Mouse (Mus musculus): ENCODE data around the gene Ap1s3.
"Not testable (repeated sequence)": the region's sequence is repeated elsewhere in the genome, so short reads cannot be mapped to it uniquely, and the experiment has no call there.

Ap1s3 gene

GRCm38 (mm10) chr1:79669419-79669974 lies 2.3 kb downstream of the Ap1s3 start:
- DNase-seq (ENCODE audit: low read depth, low spot score), result no peak

GRCm38 (mm10) chr1:79664911-79665310 lies 6.9 kb downstream of the Ap1s3 start:
- DNase-seq (ENCODE audit: low read depth, low spot score), result no peak

- no peak for DNase-seq (ENCODE audit: low read depth, low spot score)
These were observed 12.2 kb downstream of the Ap1s3 start for GRCm38 (mm10) chr1:79659598-79659997.

- no peak for DNase-seq (ENCODE audit: low read depth, low spot score)
These were observed 14.4 kb downstream of the Ap1s3 start for GRCm38 (mm10) chr1:79657411-79657810.

GRCm38 (mm10) chr1:79655819-79656555 lies 15.8 kb downstream of the Ap1s3 start:
- DNase-seq (ENCODE audit: low read depth, low spot score), result no peak

GRCm38 (mm10) chr1:79654948-79655347 lies 16.8 kb downstream of the Ap1s3 start:
- no peak for DNase-seq (ENCODE audit: low read depth, low spot score)

GRCm38 (mm10) chr1:79643411-79644110 lies 28.2 kb downstream of the Ap1s3 start:
- DNase-seq (ENCODE audit: low read depth, low spot score), result no peak

GRCm38 (mm10) chr1:79642680-79643079 lies 29.1 kb downstream of the Ap1s3 start:
- DNase-seq (ENCODE audit: low read depth, low spot score), result no peak

- DNase-seq (ENCODE audit: low read depth, low spot score), result no peak
These were observed 30.4 kb downstream of the Ap1s3 start for GRCm38 (mm10) chr1:79641355-79641754.

- DNase-seq (ENCODE audit: low read depth, low spot score), result peak; percentile 80
These were observed 31.6 kb downstream of the Ap1s3 start for GRCm38 (mm10) chr1:79640151-79640550.

GRCm38 (mm10) chr1:79639683-79640082 lies 32.1 kb downstream of the Ap1s3 start:
- DNase-seq (ENCODE audit: low read depth, low spot score), result peak; percentile 17

- no peak for DNase-seq (ENCODE audit: low read depth, low spot score)
These were observed 32.7 kb downstream of the Ap1s3 start for GRCm38 (mm10) chr1:79639107-79639506.

- DNase-seq (ENCODE audit: low read depth, low spot score), result no peak
These were observed 34.0 kb downstream of the Ap1s3 start for GRCm38 (mm10) chr1:79637768-79638167.

GRCm38 (mm10) chr1:79631521-79631920 lies 40.3 kb downstream of the Ap1s3 start:
- no peak for DNase-seq (ENCODE audit: low read depth, low spot score)

- no peak for DNase-seq (ENCODE audit: low read depth, low spot score)
These were observed 42.0 kb downstream of the Ap1s3 start for GRCm38 (mm10) chr1:79629726-79630125.

GRCm38 (mm10) chr1:79626140-79626539 lies 45.6 kb downstream of the Ap1s3 start:
- no peak for DNase-seq (ENCODE audit: low read depth, low spot score)

- no peak for DNase-seq (ENCODE audit: low read depth, low spot score)
These were observed 52.3 kb downstream of the Ap1s3 start for GRCm38 (mm10) chr1:79619434-79619833.

- DNase-seq (ENCODE audit: low read depth, low spot score), result no peak
These were observed 55.3 kb downstream of the Ap1s3 start for GRCm38 (mm10) chr1:79616492-79616891.

GRCm38 (mm10) chr1:79614456-79614855 lies 57.3 kb downstream of the Ap1s3 start:
- DNase-seq (ENCODE audit: low read depth, low spot score), result peak; percentile 6

GRCm38 (mm10) chr1:79611271-79611670 lies 60.5 kb downstream of the Ap1s3 start:
- DNase-seq (ENCODE audit: low read depth, low spot score), result not testable (repeated sequence)

GRCm38 (mm10) chr1:79608856-79609255 lies 62.9 kb downstream of the Ap1s3 start:
- not testable (repeated sequence) for DNase-seq (ENCODE audit: low read depth, low spot score)

GRCm38 (mm10) chr1:79602500-79602899 lies 69.3 kb downstream of the Ap1s3 start:
- no peak for DNase-seq (ENCODE audit: low read depth, low spot score)
